Mouse (Mus musculus) granulocyte monocyte progenitor cell, adult 5-6 weeks (primary cell): ENCODE results near the gene Mtmr12. TPM values are rescaled to one million over a fixed set of nuclear protein-coding genes. Genes with fewer than 3 reads are reported as not detected.
A peak's percentile ranks its signal among the peaks of the same experiment; 100 is the strongest.

Experiments
- ATAC-seq: replicated peaks from 2 replicates; pipeline ENCODE4 v1.8.0; 2016; ENCODE audit warnings: mild to moderate bottlenecking, moderate TSS enrichment, inconsistent platforms; ENCODE audit not compliant: poor library complexity, severe bottlenecking
- total RNA-seq, 2 experiments: library from RNA; stranded (forward) in 1 of 2; stranded (reverse) in 1 of 2; fragments of 200-712, 200-1000 nt in 1 of 2; fragments of >200 nt in 1 of 2; fragmentation: Nextera tagmentation in 1 of 2; gene quantifications; 2 replicates each; pipeline ENCODE4 v1.2.3; 2014 to 2017

Gene Mtmr12
- total RNA-seq, 2 experiments from 2014 or later, result 7.8 to 10.6 TPM

DNA sequence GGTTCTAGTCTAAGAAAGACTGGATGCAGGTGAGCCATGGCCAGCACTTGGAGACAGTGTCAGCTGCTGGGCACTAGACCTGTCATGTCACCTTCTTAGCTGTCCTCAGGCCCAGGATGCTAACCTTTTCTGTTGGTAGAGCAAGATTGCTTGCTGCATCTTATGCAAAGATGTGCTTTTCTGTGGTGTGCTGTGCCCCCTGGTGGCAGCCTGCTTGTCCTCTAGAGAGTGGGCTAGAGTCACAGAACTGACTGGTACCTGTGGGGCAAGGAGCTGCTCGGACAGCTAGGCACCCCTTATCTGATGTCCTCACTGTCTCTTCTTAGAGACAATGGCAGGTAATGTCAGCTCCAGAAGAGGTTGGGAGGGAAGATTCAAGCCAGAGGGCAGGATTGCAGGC, 63.2 kb downstream of the Mtmr12 start:
- peak; percentile 77 for ATAC-seq

DNA sequence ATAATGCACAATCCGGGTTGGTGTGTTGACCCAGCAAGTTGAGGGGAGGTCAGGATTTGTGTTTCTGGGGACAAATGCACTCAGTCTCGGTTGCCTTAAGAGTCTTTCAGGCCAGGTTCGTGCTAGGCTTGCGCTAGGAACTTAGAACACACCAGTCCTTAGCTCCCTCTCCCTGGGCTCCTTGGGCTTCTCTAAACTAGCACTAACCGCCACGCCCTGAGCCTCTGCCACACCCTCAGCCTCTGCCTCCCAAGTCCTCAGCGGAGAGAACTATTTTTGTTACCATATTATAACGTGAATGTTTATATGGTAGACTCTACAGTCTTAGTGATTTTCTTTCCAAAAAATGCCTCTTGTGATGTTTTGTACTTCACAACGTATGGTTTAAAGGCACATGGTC, 66.5 kb downstream of the Mtmr12 start:
- no peak for ATAC-seq

DNA sequence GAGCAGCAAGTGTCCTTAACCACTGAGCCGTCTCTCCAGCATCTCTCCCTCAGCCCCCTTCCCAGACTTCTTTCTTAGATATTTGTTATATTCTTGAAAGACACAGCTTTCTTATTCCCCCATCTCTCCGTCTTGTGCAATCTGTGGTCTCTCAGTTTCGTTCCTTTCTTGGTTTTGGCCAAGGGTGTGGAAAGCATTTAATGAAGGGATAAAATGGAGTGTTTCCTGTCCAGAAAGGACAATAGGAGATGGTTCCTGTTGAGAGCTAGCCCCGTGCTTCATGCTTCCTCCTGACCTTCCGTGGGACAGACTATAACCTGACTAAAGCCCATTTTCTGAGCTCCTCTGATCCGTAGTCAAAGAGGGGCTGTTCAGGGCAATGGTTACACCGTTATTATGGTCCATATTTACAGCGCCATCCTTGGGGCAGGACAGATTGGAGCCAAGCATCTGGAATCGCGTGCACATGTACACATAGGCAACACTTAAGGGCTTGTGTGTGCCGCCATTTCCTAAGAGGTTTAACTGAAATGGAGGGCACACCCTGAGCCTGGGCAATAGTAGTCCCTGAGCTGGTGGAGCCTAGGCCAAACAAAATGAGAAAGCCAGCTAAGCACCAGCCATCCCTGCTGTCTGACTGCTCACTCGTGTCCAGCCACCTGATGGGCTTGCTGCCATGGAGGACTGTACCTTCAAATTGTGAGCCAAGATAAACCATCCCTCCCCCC, 68.7 kb downstream of the Mtmr12 start:
- ATAC-seq, result peak; percentile 81

DNA sequence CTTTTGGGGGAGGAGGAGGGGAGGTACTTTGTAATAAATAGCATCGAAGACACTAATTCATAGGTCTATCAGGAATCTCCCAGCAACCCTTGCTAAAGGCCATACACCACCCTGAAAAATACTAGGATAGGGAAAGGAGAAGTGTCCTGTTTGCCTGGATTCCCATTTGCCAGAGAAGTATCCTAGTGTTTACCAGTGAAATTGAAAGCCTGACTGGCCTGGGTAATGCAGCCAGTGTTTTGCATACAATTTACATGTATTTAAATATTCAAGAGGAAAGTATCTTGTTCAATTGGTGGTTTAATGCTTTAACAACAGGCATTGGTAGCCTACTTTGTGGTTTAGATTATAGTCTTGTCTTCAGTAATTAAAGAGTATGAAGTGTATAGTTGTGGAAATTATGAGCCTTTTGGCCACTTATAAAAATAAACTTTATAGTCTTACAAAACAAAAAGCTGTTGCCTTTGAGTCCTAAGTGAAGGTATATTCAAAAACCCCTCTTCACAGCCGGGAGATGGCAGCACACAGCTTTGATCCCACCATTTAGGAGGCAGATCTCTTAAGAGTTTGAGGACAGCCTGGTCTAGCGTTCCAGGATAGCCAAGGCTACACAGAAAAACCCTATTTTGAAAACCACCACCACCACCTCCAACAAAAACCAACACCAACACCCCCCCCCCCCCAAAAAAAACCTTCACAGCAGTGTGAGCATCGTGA, 69.4 kb downstream of the Mtmr12 start:
- ATAC-seq, result no peak

DNA sequence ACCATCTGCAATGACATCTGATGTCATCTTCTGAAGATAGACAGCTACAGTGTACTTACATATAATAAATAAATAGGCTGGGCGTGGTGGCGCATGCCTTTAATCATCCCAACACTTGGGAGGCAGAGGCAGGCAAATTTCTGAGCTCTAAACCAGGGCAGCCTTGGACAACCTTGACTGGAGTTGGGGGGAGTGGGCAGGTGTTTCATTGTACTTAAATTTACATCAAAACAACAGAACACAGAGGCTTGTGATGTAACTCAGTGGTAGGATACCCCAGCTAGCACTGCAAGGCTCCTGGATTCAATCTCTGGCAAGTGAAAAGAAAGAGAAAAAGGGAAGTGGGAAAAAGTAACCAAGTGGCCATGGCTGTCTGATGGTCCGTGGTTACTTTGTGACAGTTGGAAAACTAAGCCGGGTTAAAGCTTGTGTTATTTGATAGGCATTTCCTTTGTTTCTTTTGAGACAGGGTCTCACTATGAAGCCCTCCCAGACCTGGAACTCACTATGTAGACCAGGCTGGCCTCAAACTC, 70.3 kb downstream of the Mtmr12 start:
- peak; percentile 78 for ATAC-seq

DNA sequence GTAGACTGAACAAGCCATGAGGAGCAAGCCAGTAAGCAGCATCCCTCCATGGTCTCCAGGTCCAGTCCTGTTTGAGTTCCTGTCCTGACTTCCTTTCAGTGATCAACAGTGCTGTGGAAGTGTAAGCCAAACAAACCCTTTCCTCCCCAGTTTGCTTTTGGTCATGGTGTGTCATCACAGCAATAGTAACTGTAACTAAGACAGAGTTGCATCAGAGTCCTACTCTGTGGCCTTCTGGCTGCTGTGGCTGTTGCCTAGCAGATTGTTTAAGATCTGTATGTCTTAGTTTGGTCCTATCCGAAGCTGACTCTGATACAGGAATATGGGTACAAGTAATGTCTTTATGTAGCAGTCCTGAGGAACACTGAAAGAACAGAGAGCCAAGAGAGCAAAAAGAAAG, 75.0 kb downstream of the Mtmr12 start:
- ATAC-seq, result peak; percentile 59

DNA sequence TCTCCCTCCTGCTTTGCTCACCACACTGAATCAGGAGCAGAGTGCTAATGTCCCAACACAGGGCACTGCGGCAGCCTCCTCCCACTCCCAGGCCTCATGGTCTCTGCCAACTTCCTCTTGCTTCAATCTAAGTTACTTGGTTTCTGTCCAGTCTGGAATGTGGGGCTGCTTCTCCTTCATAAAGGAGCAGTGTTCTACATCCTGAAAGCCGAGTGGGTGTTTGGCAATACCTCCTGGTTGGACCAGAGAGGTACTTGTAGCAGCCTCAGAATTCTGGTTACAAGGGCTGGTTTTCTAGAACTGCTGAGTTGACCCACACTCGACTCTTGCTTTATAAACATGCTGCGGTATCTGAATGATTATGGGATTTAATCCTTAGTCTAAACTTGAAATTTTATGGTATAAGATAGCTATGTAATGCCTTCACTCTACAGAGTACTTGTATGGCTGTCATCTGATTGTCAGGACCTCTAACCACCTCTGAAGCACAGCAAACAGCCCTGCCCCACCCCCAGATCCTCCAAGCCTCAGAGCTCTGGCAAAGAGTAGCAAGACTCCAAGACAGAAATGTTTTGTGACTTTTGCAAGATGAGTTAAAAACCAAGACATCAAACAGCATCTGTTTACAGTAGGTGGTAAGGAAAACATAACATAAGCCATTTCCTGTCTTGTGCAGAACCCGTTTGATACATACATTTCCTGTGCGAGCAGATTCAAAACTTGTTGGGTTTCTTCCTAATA, 80.1 kb downstream of the Mtmr12 start:
- ATAC-seq, result peak; percentile 79

DNA sequence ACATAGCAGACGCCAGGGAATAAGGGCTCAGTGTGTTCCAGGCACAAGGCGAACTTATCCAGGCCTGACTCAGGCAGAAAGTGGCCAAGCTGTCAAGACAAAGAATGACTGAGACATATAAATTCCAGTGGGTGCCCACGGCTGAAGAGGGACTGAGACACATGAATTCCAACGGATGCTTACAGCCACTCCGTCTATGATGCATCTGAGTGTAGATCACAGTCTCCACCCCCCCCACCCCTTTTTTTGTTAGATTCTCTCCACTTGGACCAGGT, 80.6 kb downstream of the Mtmr12 start:
- ATAC-seq, result no peak

DNA sequence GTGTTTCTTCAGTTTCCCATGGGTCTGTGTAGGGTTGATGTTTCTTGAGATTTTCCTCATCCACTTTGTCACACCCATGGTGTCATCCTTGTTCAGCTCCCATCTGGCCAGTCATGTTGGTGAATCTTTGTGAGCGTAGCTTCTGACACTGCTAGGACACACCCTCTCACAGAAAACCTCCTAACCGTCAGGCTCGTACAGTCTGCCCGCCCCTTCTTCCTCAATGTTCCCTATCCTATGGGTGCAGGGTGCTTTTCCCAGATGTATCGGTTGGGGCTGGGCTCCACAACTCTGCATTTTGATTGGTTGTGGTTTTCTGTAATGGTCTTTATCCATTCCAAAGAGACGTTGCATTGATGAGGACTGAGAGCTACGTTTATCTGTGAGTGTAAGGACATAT, 85.5 kb downstream of the Mtmr12 start:
- ATAC-seq, result no peak

DNA sequence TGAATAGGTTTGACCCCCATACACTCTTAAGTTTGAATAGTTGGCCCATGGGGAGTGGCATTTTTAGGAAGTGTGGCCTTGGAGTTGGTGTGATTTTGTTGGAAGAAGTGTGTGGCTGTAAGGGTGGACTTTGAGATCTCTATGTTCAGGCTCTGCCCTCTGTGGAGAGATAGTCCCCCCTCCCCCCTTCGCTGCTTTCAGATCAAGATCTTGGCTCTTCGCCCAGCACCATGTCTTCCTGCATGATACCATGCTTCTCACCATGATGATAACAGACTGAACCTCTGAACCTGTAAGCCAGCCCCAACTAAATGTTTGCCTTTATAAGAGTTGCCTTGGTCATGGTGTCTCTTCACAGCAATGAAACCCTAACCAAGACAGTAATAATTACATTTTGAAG, 86.9 kb downstream of the Mtmr12 start:
- no peak for ATAC-seq

DNA sequence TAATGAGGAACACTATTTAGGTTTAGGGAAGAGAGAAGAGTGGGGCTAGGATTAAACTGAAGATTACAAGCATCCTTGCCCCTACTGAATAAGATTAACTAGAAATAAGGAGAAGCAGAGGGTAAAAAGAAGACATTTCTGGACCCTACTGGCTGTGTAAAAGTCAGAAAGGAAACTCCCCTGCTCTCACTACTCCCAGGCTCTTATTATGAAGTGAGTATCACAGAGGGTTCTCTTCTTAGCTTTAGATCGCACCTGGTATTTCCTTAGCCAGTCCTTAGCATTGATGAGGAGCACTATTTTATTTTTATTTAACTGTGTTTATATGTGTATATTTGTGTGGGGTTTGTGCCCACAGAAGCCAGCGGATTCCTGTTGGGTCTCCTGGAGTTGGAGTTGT, 91.4 kb downstream of the Mtmr12 start:
- 0 out of 2 replicates have a peak, but pooled peaks have one; percentile 17 for ATAC-seq

DNA sequence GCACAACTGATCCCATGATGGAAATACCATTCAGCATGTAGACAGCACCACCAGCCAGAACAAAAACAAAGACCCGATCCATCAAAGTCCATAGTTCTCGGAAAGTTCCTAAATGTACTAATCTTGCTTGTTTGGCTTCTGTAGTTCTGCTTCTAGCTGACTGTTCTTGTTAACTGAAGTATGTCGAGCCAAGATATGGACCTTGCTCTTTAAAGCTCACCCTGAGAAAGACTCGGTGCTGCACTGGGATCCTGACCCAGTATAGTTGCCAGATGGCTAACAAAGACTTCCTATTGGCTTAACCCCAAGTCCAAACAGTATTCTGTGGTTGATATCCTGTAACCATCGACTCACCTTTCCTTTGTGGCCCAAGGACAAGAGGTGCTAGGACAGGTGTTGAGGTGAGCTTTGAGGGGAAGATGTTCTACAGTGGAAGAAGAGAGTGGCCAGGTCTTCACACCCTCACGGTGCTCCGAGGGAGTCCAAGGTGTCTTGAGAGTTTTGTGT, 93.5 kb downstream of the Mtmr12 start:
- no peak for ATAC-seq

DNA sequence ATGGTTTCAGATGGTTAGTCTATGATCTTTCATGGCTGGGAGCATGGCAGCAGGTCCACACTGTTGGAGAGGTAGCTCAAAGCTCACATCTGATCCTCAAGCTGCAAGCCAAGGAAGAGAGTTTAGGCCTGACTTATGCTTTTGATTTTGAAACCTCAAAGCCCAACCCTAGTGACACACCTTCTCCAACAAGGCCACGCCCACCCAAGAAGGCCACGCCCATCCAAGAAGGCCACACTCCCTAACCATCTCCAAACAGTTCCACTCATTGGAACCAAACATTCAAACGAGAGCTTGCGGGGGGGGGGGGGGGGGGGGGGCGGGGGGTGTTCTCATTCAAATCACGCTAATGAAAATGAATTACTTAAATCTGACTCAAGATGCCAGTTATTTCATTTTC, 96.9 kb downstream of the Mtmr12 start:
- ATAC-seq, result no peak

DNA sequence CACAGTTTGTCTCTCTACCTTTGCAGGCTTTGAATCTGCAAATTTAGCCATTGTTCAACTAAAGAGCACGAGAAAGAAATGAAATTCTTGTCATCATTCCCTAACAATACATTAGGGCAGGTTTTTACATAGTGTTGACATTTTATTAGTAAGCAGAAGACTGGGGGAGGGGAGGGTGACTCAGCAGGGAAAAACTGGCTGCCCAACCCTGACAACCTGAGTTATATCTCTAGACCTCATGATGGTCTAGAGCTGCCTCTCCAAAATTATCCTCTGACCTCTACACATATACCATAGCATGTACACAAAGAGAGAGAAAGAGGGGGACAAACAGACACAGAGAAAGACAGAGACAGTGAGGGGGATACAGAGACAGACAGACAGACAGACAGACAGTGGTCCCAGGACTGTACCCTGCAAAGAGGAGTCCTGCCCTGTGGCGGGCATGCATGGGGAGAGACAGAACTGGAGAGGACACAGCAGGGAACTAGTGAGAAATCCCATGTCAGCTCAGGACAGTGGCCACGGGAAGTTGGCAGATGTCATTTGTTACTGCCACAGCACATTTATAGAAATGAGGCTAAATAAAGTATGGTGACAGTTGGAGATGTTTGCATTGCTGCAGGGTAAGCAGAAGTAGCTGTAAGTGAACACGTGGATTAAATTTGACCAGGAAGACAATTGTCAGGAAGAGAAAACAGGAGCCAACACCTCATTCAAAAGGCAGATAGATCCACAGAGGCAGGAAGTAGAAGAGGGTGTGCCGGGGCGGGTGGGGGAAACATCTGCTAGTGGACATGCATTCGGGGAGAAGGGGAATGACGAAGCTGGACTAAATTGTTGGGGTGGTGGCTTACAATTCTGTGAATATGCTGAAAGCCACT, 101.6 kb downstream of the Mtmr12 start:
- ATAC-seq, result peak; percentile 58

DNA sequence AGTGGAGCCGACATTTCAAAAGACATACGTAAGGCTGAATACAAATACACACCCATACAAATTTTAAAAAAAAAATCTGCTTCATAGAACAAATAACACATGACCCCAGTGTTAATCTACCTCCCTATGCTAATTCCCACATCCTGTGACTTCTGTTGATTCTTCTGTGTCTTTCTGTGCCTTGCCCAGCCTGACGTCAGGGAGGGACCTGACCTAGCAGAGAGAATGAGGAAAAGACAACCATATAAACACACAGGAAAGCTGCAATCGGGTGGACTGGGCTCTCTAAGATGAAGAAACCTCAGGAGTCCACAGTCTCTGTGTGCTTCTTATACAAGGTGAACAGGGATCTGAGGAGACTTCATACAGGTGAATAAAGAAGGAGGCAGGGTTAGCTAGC, 102.3 kb downstream of the Mtmr12 start:
- peak; percentile 28; the same call in 1 of the 2 replicates for ATAC-seq

DNA sequence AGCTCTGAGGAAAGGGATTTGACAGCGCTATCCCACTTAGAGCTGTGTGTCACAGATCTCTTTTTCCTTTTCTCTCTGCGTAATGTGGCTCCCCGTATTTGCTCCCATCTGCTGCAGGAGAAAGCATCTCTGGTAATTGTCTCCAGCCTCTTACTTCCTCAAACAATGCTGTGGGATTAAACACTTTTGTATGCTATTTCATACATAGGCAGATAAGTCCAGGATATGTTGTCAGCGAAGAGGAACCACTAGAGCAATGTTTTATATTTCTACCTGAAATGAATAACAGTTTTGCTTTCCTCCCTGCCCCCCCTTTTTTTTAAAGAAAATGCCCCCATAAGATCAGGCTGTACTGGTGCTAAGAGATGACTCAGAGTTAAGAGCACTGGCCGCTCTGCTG, 103.7 kb downstream of the Mtmr12 start:
- peak; percentile 52 for ATAC-seq

DNA sequence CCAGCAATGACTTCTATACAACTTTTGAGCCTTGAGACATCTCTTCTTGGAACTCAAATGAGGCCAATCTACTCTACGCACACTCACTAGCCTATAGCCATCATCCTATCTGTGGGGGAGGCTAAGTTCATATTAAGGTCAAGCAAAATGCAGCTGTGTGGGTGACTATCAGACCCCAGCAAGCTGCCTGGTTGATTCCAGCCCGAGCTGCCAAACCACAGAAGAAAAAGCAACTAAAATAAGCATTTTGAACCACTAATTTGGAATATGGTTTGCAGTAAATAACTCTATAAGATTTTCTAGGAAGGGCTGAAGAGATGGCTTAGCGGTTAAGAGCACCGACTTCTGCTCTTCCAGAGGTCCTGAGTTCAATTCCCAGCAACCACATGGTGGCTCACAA, 105.8 kb downstream of the Mtmr12 start:
- ATAC-seq, result no peak

DNA sequence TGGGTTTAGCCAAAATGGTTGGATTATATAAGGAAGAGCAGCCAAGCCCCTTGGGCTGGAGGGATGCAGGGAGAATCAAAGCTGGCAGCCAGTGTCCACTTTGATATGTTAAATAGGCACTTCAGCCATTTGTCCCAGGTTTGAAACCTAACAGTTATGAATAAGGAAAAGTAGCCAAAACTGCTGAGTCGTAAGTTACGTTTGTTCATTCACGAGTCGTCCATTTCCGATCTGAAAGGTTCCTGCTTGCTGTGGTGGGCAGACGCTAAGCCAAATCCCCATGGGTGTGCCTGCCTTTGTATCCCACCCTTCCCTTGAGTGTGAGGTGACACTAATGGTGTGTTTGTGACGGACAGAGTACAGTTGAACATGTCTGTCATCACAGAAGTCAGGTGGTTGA, 106.6 kb downstream of the Mtmr12 start:
- no peak for ATAC-seq

DNA sequence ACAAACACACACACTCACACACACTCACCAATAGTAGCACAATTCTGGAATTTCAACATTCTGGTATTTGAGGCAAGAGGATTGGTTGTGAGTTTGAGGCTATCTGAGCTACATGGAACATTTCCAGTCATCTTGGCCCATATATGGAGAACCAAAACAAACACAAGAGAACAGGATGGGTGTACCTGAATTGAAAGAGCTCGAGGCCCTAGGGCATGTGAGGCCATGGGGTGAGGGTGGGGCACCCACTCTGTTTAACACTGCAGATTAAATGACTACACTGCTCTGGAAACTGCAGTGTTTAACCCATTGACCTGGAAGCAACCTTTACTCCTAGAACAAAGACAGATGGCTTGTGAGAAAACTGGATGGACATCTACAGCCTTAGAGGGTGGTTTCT, 108.4 kb downstream of the Mtmr12 start:
- ATAC-seq, result no peak

DNA sequence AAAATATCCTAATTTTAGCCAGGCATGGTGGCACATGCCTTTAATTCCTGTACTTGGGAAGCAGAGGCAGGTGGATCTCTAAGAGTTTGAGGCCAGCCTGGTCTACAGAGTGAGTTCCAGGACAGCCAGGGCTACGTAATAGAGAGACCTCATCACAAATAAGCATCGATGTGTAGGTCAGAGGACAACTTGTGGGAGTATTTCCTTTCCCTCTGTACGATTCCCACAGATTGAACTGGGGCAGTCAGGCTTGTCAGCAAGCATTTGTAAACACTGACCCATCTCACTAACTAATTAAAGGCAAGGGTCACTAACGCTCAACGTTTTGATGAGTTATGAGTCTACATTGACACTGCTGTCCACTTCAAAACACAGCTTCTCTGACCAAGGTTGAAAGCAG, 109.8 kb downstream of the Mtmr12 start:
- no peak for ATAC-seq
